Comparison of ENCODE assay signal across 8 mouse cellular contexts in genomic region chr2:32727435-32727834, GRCm38 (mm10). TPM values are rescaled to one million over a fixed set of nuclear protein-coding genes. Genes with fewer than 3 reads are reported as not detected.
DNase-seq lines count a peak whose midpoint lies in the region; ATAC-seq and TF ChIP-seq lines count a peak whose summit lies in the region.

No protein-coding gene starts in this region.

- H3K27ac ChIP-seq in gastrocnemius, adult 2 months, result peak overlapping the region; percentile 87
- H3K27ac ChIP-seq in hindbrain, postnatal 0 days, result peak overlapping the region; percentile 36

- no peaks in the 10 kb centered on the region for H3K36me3 ChIP-seq in hindbrain, postnatal 0 days (ENCODE audit: insufficient read depth, low read length)
- H3K36me3 ChIP-seq in megakaryocyte, embryonic 14.5 days (replicated peaks; ENCODE audit: low read length), result peaks cover 57% of the 10 kb centered on the region

- WGBS in hindbrain, postnatal 0 days, result under 1% methylated on average over 16 of the region's 16 CpGs

- peak; percentile 100 for ATAC-seq in common myeloid progenitor, adult 5-6 weeks (replicated peaks; ENCODE audit: low read depth, poor library complexity, severe bottlenecking)
- peak; percentile 96 for ATAC-seq in hindbrain, postnatal 0 days

- peak overlapping the region; percentile 45 for H3K4me2 ChIP-seq in hindbrain, postnatal 0 days (ENCODE audit: low read depth, low read length)

- H3K27me3 ChIP-seq in hindbrain, postnatal 0 days (ENCODE audit: insufficient read depth, low read length), result no peaks in the 10 kb centered on the region
- H3K27me3 ChIP-seq in megakaryocyte, embryonic 14.5 days (replicated peaks), result no peaks in the 10 kb centered on the region

- intact Hi-C loops in gastrocnemius, adult 2 months (cut with DNase I), result no loop called here

- peak overlapping the region; percentile 79 for H3K4me3 ChIP-seq in gastrocnemius, adult 2 months
- H3K4me3 ChIP-seq in hindbrain, postnatal 0 days (ENCODE audit: low read length), result peak overlapping the region; percentile 24
- peak overlapping the region; percentile 88 for H3K4me3 ChIP-seq in megakaryocyte, embryonic 14.5 days (replicated peaks)

- peaks cover 3% of the 10 kb centered on the region; the same call in 1 of the 2 replicates for H3K4me1 ChIP-seq in hindbrain, postnatal 0 days (ENCODE audit: insufficient read depth, low read length)
- peaks cover 68% of the 10 kb centered on the region for H3K4me1 ChIP-seq in megakaryocyte, embryonic 14.5 days

- DNase-seq in T-cell, adult 2 months (ENCODE audit: low spot score), result peak; percentile 72
- peak; percentile 95 for DNase-seq in gastrocnemius, adult 2 months
- DNase-seq in hindbrain, postnatal 0 days (ENCODE audit: low spot score), result peak; percentile 95
- DNase-seq in left cerebral cortex, adult 8-10 months (ENCODE audit: low spot score in 2 of 2), result peak; percentile 51 to 82
- peak; percentile 90 to 94 for DNase-seq in right cerebral cortex, postnatal 10 days (ENCODE audit: low spot score in 2 of 2)
- peak; percentile 77 for DNase-seq in urinary bladder, postnatal 25 days (ENCODE audit: low spot score)

- no peak for TF ChIP-seq CTCF in gastrocnemius, adult 2 months (IDR thresholded peaks at IDR 0.05)
- no peak for TF ChIP-seq CTCF in hindbrain, postnatal 0 days (IDR thresholded peaks at IDR 0.05; ENCODE audit: low read depth)

- H3K9me3 ChIP-seq in hindbrain, postnatal 0 days (ENCODE audit: low read length), result no peaks in the 10 kb centered on the region
- H3K9me3 ChIP-seq in megakaryocyte, embryonic 14.5 days, result 0 out of 2 replicates have a peak, but pooled peaks cover 4% of the 10 kb centered on the region

- H3K9ac ChIP-seq in hindbrain, postnatal 0 days (replicated peaks; ENCODE audit: low read length), result no peak overlapping the region; the same call in 1 of the 2 replicates

RNA-seq across cellular contexts. Expression of gene Sh2d3c, which starts 6.6 kb away (rescaled TPM):
- total RNA-seq in common myeloid progenitor, adult 5-6 weeks (2017), result 13.7 and 19.3 TPM in 2 replicates
- 10 to 100 TPM in 1 of 2 experiments, 1 to 10 TPM in 1; 4.4 to 12.0 TPM for total RNA-seq in gastrocnemius, adult 2 months (2021)
- total RNA-seq in hindbrain, postnatal 0 days (2014; rRNA removed), result 43.8 and 56.9 TPM in 2 replicates
- polyA plus RNA-seq in hindbrain, postnatal 0 days (2015; fragmentation: Nextera tagmentation; extraction: Ambion mirVana), result 49.5 and 52.8 TPM in 2 replicates
- 10 to 100 TPM; 29.5 to 37.8 (median 33.5) TPM for total RNA-seq in left cerebral cortex, adult 8-10 months (2022)
- polyA plus RNA-seq in megakaryocyte, embryonic 14.5 days (2012; ENCODE audit: insufficient read depth, low replicate concordance), result 13.4 and 21.1 TPM in 2 replicates

RNA-seq across cellular contexts. Expression of gene 6330409D20Rik, which starts 13.4 kb away (rescaled TPM):
- total RNA-seq in common myeloid progenitor, adult 5-6 weeks (2017), result not detected in 2 replicates
- not detected for total RNA-seq in gastrocnemius, adult 2 months (2021)
- 1.7 and 3.2 TPM in 2 replicates for total RNA-seq in hindbrain, postnatal 0 days (2014; rRNA removed)
- polyA plus RNA-seq in hindbrain, postnatal 0 days (2015; fragmentation: Nextera tagmentation; extraction: Ambion mirVana), result 3.6 and 5.1 TPM in 2 replicates
- 1 to 10 TPM; 2.0 to 2.8 (median 2.3) TPM for total RNA-seq in left cerebral cortex, adult 8-10 months (2022)
- 3.0 TPM in 1 of 2 replicates, not detected in the other for polyA plus RNA-seq in megakaryocyte, embryonic 14.5 days (2012; ENCODE audit: insufficient read depth, low replicate concordance)

RNA-seq across cellular contexts. Expression of gene Cdk9, which starts 14.6 kb away (rescaled TPM):
- 48.2 and 61.3 TPM in 2 replicates for total RNA-seq in common myeloid progenitor, adult 5-6 weeks (2017)
- total RNA-seq in gastrocnemius, adult 2 months (2021), result 10 to 100 TPM; 20.2 to 22.0 TPM
- 108 and 116 TPM in 2 replicates for total RNA-seq in hindbrain, postnatal 0 days (2014; rRNA removed)
- 61.1 and 65.3 TPM in 2 replicates for polyA plus RNA-seq in hindbrain, postnatal 0 days (2015; fragmentation: Nextera tagmentation; extraction: Ambion mirVana)
- total RNA-seq in left cerebral cortex, adult 8-10 months (2022), result 100 to 1,000 TPM in 2 of 4 experiments, 10 to 100 TPM in 2; 95.8 to 114 (median 105) TPM
- 148 and 403 TPM in 2 replicates for polyA plus RNA-seq in megakaryocyte, embryonic 14.5 days (2012; ENCODE audit: insufficient read depth, low replicate concordance)

RNA-seq across cellular contexts. Expression of gene Fpgs, which starts 23.5 kb away (rescaled TPM):
- 27.2 and 39.8 TPM in 2 replicates for total RNA-seq in common myeloid progenitor, adult 5-6 weeks (2017)
- 1 to 10 TPM; 5.9 to 6.9 TPM for total RNA-seq in gastrocnemius, adult 2 months (2021)
- 23.1 and 32.6 TPM in 2 replicates for total RNA-seq in hindbrain, postnatal 0 days (2014; rRNA removed)
- 22.8 and 23.4 TPM in 2 replicates for polyA plus RNA-seq in hindbrain, postnatal 0 days (2015; fragmentation: Nextera tagmentation; extraction: Ambion mirVana)
- total RNA-seq in left cerebral cortex, adult 8-10 months (2022), result 10 to 100 TPM in 1 of 4 experiments, 1 to 10 TPM in 3; 6.8 to 11.9 (median 9.1) TPM
- polyA plus RNA-seq in megakaryocyte, embryonic 14.5 days (2012; ENCODE audit: insufficient read depth, low replicate concordance), result 39.7 and 57.5 TPM in 2 replicates

RNA-seq across cellular contexts. Expression of gene Tor2a, which starts 29.6 kb away (rescaled TPM):
- total RNA-seq in common myeloid progenitor, adult 5-6 weeks (2017), result 19.2 and 19.9 TPM in 2 replicates
- 1 to 10 TPM; 3.7 to 4.9 TPM for total RNA-seq in gastrocnemius, adult 2 months (2021)
- total RNA-seq in hindbrain, postnatal 0 days (2014; rRNA removed), result 75.1 and 81.1 TPM in 2 replicates
- 48.2 and 49.1 TPM in 2 replicates for polyA plus RNA-seq in hindbrain, postnatal 0 days (2015; fragmentation: Nextera tagmentation; extraction: Ambion mirVana)
- 10 to 100 TPM; 27.7 to 32.6 (median 29.9) TPM for total RNA-seq in left cerebral cortex, adult 8-10 months (2022)
- polyA plus RNA-seq in megakaryocyte, embryonic 14.5 days (2012; ENCODE audit: insufficient read depth, low replicate concordance), result 30.1 and 93.0 TPM in 2 replicates

Comparison
In these comparisons a context has a peak if more than half of its experiments do, and no peak if none do; other contexts are left out.
1. Peak in every context shown above with its lines: DNase-seq, ATAC-seq, H3K4me3 ChIP-seq and H3K27ac ChIP-seq.
2. H3K4me3 ChIP-seq: peak in every context shown above with its lines; median percentile 88 in megakaryocyte, embryonic 14.5 days; 79 in gastrocnemius, adult 2 months; 24 in hindbrain, postnatal 0 days.